Mouse (Mus musculus): ENCODE measurements at regions not wholly inside any gene's neighbourhood (a gene's known extent, or its start where the extent isn't known, plus 50 kb on each side); places are given as distances from the start of the nearest gene placed in this dataset.

GRCm38 (mm10) chr14:31891500-31892185 lies 61.2 kb upstream of the Ankrd28 start:
- peak; percentile 13 for DNase-seq

- no peak for DNase-seq
These were observed 61.7 kb upstream of the Ankrd28 start for GRCm38 (mm10) chr14:31892186-31892510.

- DNase-seq = no peak
These were observed 66.0 kb upstream of the Ankrd28 start for GRCm38 (mm10) chr14:31896500-31896899.

DNA sequence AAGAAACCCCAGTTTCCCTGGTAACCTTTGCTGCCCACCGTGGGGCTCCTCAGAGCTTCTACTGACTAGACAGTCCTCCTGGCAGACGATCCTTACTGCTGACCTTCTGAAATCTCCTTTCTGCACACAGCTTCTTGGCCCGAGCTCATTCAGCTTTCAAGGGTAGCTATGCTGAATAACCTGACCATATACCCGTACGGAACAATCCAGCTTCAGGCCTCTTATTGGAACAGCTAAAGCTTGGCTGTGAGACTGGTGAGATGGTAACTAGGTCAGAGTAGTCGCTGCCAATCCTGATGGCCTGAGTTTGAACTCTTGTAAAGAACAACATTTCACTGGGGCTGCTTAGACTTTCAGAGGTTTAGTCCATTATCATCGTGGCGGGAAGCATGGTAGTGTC lies 69.1 kb upstream of the Ankrd28 start:
- DNase-seq = no peak

GRCm38 (mm10) chr14:31899906-31900305 lies 69.5 kb upstream of the Ankrd28 start:
- DNase-seq = no peak

GRCm38 (mm10) chr14:31901901-31902300 lies 71.5 kb upstream of the Ankrd28 start:
- no peak for DNase-seq

GRCm38 (mm10) chr14:31903664-31904063 lies 73.2 kb upstream of the Ankrd28 start:
- no peak for DNase-seq

DNA sequence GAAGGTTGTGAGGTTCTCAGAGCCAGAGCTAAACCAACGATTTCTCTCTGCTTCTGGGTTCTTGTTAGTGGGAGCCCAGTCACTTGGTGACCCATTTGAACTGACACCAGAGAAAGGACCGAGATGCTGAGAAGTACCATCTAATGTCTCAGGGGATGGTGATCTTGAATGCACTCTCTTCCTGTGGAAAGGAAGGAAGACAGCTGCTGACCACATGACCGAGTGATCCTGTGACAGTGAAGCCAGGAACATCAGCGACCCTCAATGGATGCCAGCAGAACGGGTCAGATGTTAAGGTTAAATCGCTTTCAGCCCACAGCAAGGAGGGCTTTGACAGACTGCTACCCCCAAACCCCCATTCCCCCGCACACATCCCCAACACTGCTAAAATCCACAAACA lies 78.1 kb upstream of the Ankrd28 start:
- DNase-seq = no peak

DNA sequence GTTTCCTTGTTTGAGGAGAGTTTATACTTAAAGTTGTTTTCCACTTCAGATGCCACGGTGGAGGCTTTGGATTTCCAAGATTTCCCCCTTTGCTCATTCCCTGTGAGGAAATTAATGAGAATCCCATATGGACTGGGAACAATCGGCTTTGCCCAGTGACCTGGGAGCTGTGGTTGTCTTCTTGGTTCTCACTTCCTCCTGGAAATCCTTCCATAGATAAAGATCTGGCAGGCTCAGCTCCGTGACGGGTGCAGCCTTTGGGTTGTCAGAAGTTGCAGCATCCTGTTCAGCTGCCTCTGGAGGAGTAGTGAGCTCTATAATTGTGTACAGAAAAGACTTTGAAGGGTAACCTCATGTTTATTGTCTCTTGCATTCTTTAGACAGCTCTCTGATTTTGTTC lies 78.8 kb upstream of the Ankrd28 start:
- DNase-seq = no peak

GRCm38 (mm10) chr14:31910809-31911208 lies 80.4 kb upstream of the Ankrd28 start:
- no peak for DNase-seq

GRCm38 (mm10) chr14:31918461-31918860 lies 88.0 kb upstream of the Ankrd28 start:
- DNase-seq = no peak

GRCm38 (mm10) chr14:31918921-31919320 lies 88.5 kb upstream of the Ankrd28 start:
- DNase-seq = no peak

DNA sequence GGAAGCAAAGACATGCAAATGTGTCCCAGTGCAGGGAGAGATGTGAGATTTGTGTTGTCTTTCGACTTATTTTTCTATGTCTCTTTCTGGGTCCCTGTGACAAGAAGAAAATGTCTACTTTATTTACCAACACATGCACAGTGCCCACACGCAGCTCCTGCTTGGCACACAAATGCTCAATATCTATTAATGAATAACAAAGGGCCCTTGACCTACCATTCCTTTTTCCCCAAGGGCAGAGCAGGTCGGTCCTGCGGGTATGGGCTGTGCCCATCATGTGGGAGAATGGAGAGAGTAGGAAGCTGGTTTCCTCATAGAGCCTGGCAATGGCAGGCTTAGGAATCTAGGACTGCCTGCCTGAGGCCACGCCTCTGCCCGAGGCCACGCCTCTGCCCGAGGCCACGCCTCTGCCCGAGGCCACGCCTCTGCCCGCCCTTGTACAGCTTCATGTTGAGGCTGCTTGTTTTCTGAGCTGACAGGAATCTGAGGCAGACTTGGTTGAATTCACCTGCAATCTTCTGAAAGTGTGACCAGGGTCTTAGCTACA lies 98.8 kb upstream of the Ankrd28 start:
- DNase-seq = no peak

GRCm38 (mm10) chr14:31930367-31930766 lies 98.4 kb upstream of the Galnt15 start:
- peak; percentile 57 for DNase-seq

DNA sequence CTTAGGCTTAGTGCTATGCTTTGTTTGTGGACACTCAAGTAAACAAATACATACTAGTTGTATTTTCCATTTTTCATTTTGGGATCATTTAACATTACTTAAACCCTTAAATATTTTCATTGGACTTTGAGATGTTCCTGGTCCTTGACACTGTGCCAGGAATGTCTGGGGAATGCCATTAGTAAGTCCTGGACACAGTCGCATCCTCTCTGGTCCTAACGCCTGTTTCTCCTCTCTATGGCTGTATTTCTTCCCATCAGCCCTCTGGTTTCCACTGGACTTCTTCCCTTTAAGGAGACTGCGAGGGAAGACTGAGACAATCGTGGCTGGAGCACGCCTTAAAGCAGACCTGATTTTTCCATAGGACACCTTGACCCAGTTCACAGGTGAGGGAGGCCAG lies 96.8 kb upstream of the Galnt15 start:
- no peak for DNase-seq

DNA sequence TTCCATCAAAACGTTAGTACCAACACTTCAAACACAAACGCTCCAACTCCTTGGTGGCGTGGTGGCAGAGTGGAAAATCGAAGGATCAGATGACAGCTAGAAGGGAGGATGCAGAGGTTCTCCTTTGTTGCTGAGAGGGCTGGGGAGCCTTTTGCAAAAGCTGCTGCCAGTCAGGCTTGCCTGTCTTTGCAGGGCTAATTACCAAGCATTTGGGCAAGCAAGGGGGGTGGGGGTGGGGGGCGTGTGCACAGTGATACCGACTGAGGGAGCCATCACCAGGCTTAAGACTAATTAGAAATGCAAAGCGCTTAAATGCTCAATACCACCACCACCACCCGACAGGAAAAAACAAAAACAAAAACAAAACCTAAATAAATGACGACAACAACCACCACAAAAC lies 95.3 kb upstream of the Galnt15 start:
- DNase-seq = no peak

- DNase-seq = no peak
These were observed 94.9 kb upstream of the Galnt15 start for GRCm38 (mm10) chr14:31933841-31934271.

GRCm38 (mm10) chr14:31934321-31934720 lies 94.5 kb upstream of the Galnt15 start:
- no peak for DNase-seq

DNA sequence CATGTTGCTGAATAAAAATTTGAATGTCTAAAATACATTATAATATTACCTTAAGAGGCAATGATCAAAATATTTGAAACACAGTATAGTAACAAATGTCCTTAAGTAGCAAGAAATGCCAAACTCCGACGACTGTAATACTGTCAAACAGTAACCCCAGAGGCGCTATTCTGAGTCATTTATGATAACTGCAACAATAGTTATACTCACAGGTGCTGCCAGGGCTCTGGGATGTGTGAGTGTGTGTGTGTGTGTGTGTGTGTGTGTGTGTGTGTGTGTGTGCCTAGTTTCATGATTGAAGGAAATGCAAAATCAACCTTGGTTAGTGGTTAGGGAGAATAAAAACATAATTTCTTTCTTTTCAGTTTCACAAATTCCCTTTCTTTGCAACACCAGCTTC lies 94.0 kb upstream of the Galnt15 start:
- no peak for DNase-seq

DNA sequence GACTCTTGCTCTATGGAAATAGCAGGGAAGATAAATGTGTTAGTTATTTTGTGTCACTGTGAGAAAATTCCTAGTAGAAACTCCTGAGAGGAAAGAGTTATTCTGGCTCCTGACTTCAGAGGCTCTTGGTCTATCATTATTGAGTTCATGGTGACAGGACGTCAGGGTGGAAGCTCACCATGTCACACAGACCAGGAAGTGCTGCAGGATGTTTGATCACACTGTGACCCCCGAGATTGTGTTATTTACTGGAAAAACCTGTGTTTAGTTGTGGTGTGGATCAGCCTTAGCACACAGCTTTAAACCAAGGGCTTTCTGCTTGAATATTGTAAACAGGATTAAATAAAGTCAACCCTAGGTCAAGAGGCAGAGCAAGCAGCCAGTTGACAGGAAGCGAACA lies 93.4 kb upstream of the Galnt15 start:
- no peak for DNase-seq

DNA sequence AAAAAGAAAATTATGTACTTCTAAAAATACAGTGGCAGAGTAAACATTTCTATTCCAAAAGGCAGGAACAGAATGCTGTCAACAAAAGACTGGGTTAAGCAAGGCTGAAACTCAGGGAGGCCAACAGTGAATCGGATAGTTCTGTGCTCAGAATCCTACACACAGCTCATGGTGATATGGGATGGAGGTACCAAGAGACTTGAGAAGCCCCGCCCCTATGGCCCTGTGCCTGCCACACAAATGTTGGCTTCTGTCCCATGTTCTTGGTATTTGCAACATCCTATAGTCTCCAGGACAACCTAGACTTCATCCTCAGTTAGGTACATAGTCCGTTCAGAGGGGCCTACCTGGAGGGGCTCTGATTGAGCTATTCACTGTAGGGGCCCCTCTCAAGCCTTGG lies 92.2 kb upstream of the Galnt15 start:
- no peak for DNase-seq

DNA sequence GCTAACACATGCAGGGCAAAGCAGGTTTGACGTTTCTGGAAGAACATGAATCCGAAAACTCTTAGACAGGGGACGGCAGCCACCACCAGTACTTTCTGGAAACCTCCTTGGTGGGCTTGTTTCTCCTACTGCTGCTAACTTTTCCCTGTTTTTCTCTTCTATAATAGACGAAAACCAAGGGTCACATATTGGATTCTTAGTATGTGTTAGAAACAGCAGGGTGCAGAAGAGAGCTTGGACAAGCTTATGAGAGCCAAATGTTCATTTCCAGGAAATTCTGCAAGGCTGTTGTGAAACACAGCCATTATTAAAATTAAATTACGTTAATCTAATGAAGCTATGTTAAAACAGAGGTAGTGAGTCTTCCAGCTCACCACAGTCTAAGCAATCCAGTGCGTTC lies 87.9 kb upstream of the Galnt15 start:
- no peak for DNase-seq

- no peak for DNase-seq
These were observed 86.4 kb upstream of the Galnt15 start for GRCm38 (mm10) chr14:31942266-31942960.

- no peak for DNase-seq
These were observed 84.1 kb upstream of the Galnt15 start for GRCm38 (mm10) chr14:31944682-31945081.

All from gastrocnemius, postnatal 10 days (tissue).